Mouse (Mus musculus): ENCODE results near the gene Tprg. TPM values are rescaled to one million over a fixed set of nuclear protein-coding genes. Genes with fewer than 3 reads are reported as not detected.

The Tprg gene
- polyA plus RNA-seq, 1 experiment from 2014 or later = 0.17 TPM

GRCm38 (mm10) chr16:25425376-25425775 is 138.8 kb downstream of the Tprg start:
- Histone ChIP-seq H3K4me1 (replicated peaks; ENCODE audit: control insufficient read depth, insufficient read depth, low read length) (no peaks in the 10 kb centered on the region), H3K36me3 (ENCODE audit: control insufficient read depth, insufficient read depth, low read length) (no peaks in the 10 kb centered on the region), H3K9ac (ENCODE audit: low read length) (no peak overlapping the region), H3K9me3 (ENCODE audit: control insufficient read depth, low read length) (no peaks in the 10 kb centered on the region), H3K4me2 (ENCODE audit: low read depth, low read length, severe bottlenecking) (no peak overlapping the region), H3K27me3 (ENCODE audit: control insufficient read depth, insufficient read depth, low read length) (no peaks in the 10 kb centered on the region), H3K4me3 (ENCODE audit: low read depth, low read length) (no peak overlapping the region), H3K27ac (ENCODE audit: low read depth, low read length) (no peak overlapping the region)
- WGBS = 28% methylated on average over 1 of the region's 1 CpGs
- ATAC-seq (replicated peaks; ENCODE audit: low FRiP score) (no peak), DNase-seq (ENCODE audit: low spot score) (no peak)

- H3K9ac ChIP-seq (ENCODE audit: low read length) = no peak overlapping the region
- H3K27ac ChIP-seq (ENCODE audit: low read depth, low read length) = no peak overlapping the region
- no peaks in the 10 kb centered on the region for H3K27me3 ChIP-seq (ENCODE audit: control insufficient read depth, insufficient read depth, low read length)
- H3K36me3 ChIP-seq (ENCODE audit: control insufficient read depth, insufficient read depth, low read length) = no peaks in the 10 kb centered on the region
- DNase-seq (ENCODE audit: low spot score) (no peak), ATAC-seq (replicated peaks; ENCODE audit: low FRiP score) (no peak)
- no peaks in the 10 kb centered on the region for H3K9me3 ChIP-seq (ENCODE audit: control insufficient read depth, low read length)
- H3K4me2 ChIP-seq (ENCODE audit: low read depth, low read length, severe bottlenecking) = no peak overlapping the region
- H3K4me1 ChIP-seq (replicated peaks; ENCODE audit: control insufficient read depth, insufficient read depth, low read length) = no peaks in the 10 kb centered on the region
- no peak overlapping the region for H3K4me3 ChIP-seq (ENCODE audit: low read depth, low read length)
- 66% methylated on average over 3 of the region's 3 CpGs for WGBS
Observed at GRCm38 (mm10) chr16:25426261-25426660, 139.6 kb downstream of the Tprg start.

- WGBS = 76% methylated on average over 2 of the region's 2 CpGs
- H3K4me1 ChIP-seq (replicated peaks; ENCODE audit: control insufficient read depth, insufficient read depth, low read length) = no peaks in the 10 kb centered on the region
- H3K4me3 ChIP-seq (ENCODE audit: low read depth, low read length) = no peak overlapping the region
- ATAC-seq (replicated peaks; ENCODE audit: low FRiP score) (no peak), DNase-seq (ENCODE audit: low spot score) (no peak)
- no peaks in the 10 kb centered on the region for H3K27me3 ChIP-seq (ENCODE audit: control insufficient read depth, insufficient read depth, low read length)
- H3K9ac ChIP-seq (ENCODE audit: low read length) = no peak overlapping the region
- no peaks in the 10 kb centered on the region for H3K9me3 ChIP-seq (ENCODE audit: control insufficient read depth, low read length)
- no peak overlapping the region for H3K27ac ChIP-seq (ENCODE audit: low read depth, low read length)
- H3K4me2 ChIP-seq (ENCODE audit: low read depth, low read length, severe bottlenecking) = no peak overlapping the region
- H3K36me3 ChIP-seq (ENCODE audit: control insufficient read depth, insufficient read depth, low read length) = no peaks in the 10 kb centered on the region
Observed at GRCm38 (mm10) chr16:25440039-25440438, 153.4 kb downstream of the Tprg start.

GRCm38 (mm10) chr16:25445580-25445979 is 159.0 kb downstream of the Tprg start:
- Histone ChIP-seq H3K27ac (ENCODE audit: low read depth, low read length) (no peak overlapping the region), H3K4me1 (replicated peaks; ENCODE audit: control insufficient read depth, insufficient read depth, low read length) (0 out of 2 replicates have a peak, but pooled peaks cover 2% of the 10 kb centered on the region), H3K9ac (ENCODE audit: low read length) (no peak overlapping the region), H3K4me3 (ENCODE audit: low read depth, low read length) (no peak overlapping the region), H3K4me2 (ENCODE audit: low read depth, low read length, severe bottlenecking) (no peak overlapping the region), H3K27me3 (ENCODE audit: control insufficient read depth, insufficient read depth, low read length) (no peaks in the 10 kb centered on the region), H3K9me3 (ENCODE audit: control insufficient read depth, low read length) (no peaks in the 10 kb centered on the region), H3K36me3 (ENCODE audit: control insufficient read depth, insufficient read depth, low read length) (no peaks in the 10 kb centered on the region)
- 75% methylated on average over 7 of the region's 7 CpGs for WGBS
- no peak for ATAC-seq (replicated peaks; ENCODE audit: low FRiP score)
- DNase-seq (ENCODE audit: low spot score) = no peak

GRCm38 (mm10) chr16:25451511-25451910 is 164.9 kb downstream of the Tprg start:
- H3K4me3 ChIP-seq (ENCODE audit: low read depth, low read length) = no peak overlapping the region
- no peak overlapping the region for H3K4me2 ChIP-seq (ENCODE audit: low read depth, low read length, severe bottlenecking)
- DNase-seq (ENCODE audit: low spot score) (no peak), ATAC-seq (replicated peaks; ENCODE audit: low FRiP score) (no peak)
- no peak overlapping the region for H3K27ac ChIP-seq (ENCODE audit: low read depth, low read length)
- no peaks in the 10 kb centered on the region for H3K36me3 ChIP-seq (ENCODE audit: control insufficient read depth, insufficient read depth, low read length)
- WGBS = 79% methylated on average over 3 of the region's 3 CpGs
- H3K9me3 ChIP-seq (ENCODE audit: control insufficient read depth, low read length) = no peaks in the 10 kb centered on the region
- H3K9ac ChIP-seq (ENCODE audit: low read length) = no peak overlapping the region
- 0 out of 2 replicates have a peak, but pooled peaks cover 2% of the 10 kb centered on the region for H3K4me1 ChIP-seq (replicated peaks; ENCODE audit: control insufficient read depth, insufficient read depth, low read length)
- no peaks in the 10 kb centered on the region for H3K27me3 ChIP-seq (ENCODE audit: control insufficient read depth, insufficient read depth, low read length)

GRCm38 (mm10) chr16:25464732-25465131 is 178.1 kb downstream of the Tprg start:
- Histone ChIP-seq H3K27me3 (ENCODE audit: control insufficient read depth, insufficient read depth, low read length) (no peaks in the 10 kb centered on the region), H3K4me2 (ENCODE audit: low read depth, low read length, severe bottlenecking) (no peak overlapping the region), H3K9ac (ENCODE audit: low read length) (no peak overlapping the region), H3K4me1 (replicated peaks; ENCODE audit: control insufficient read depth, insufficient read depth, low read length) (no peaks in the 10 kb centered on the region), H3K27ac (ENCODE audit: low read depth, low read length) (no peak overlapping the region), H3K9me3 (ENCODE audit: control insufficient read depth, low read length) (no peaks in the 10 kb centered on the region), H3K36me3 (ENCODE audit: control insufficient read depth, insufficient read depth, low read length) (no peaks in the 10 kb centered on the region), H3K4me3 (ENCODE audit: low read depth, low read length) (no peak overlapping the region)
- ATAC-seq (replicated peaks; ENCODE audit: low FRiP score) (no peak), DNase-seq (ENCODE audit: low spot score) (no peak)
- 88% methylated on average over 4 of the region's 4 CpGs for WGBS

- ATAC-seq (replicated peaks; ENCODE audit: low FRiP score) (0 out of 2 replicates have a peak, but pooled peaks have one; percentile 36), DNase-seq (ENCODE audit: low spot score) (no peak)
- no peaks in the 10 kb centered on the region for H3K27me3 ChIP-seq (ENCODE audit: control insufficient read depth, insufficient read depth, low read length)
- H3K4me3 ChIP-seq (ENCODE audit: low read depth, low read length) = no peak overlapping the region
- H3K4me1 ChIP-seq (replicated peaks; ENCODE audit: control insufficient read depth, insufficient read depth, low read length) = no peaks in the 10 kb centered on the region
- no peak overlapping the region for H3K9ac ChIP-seq (ENCODE audit: low read length)
- no peaks in the 10 kb centered on the region for H3K36me3 ChIP-seq (ENCODE audit: control insufficient read depth, insufficient read depth, low read length)
- H3K9me3 ChIP-seq (ENCODE audit: control insufficient read depth, low read length) = no peaks in the 10 kb centered on the region
- no peak overlapping the region for H3K27ac ChIP-seq (ENCODE audit: low read depth, low read length)
- no peak overlapping the region for H3K4me2 ChIP-seq (ENCODE audit: low read depth, low read length, severe bottlenecking)
- 58% methylated on average over 13 of the region's 13 CpGs for WGBS
Observed at GRCm38 (mm10) chr16:25465435-25466139, 179.0 kb downstream of the Tprg start.

GRCm38 (mm10) chr16:25468040-25468439 is 181.4 kb downstream of the Tprg start:
- Histone ChIP-seq H3K27me3 (ENCODE audit: control insufficient read depth, insufficient read depth, low read length) (no peaks in the 10 kb centered on the region), H3K4me1 (replicated peaks; ENCODE audit: control insufficient read depth, insufficient read depth, low read length) (no peaks in the 10 kb centered on the region), H3K4me3 (ENCODE audit: low read depth, low read length) (no peak overlapping the region), H3K27ac (ENCODE audit: low read depth, low read length) (no peak overlapping the region), H3K9ac (ENCODE audit: low read length) (no peak overlapping the region), H3K4me2 (ENCODE audit: low read depth, low read length, severe bottlenecking) (no peak overlapping the region), H3K36me3 (ENCODE audit: control insufficient read depth, insufficient read depth, low read length) (no peaks in the 10 kb centered on the region), H3K9me3 (ENCODE audit: control insufficient read depth, low read length) (no peaks in the 10 kb centered on the region)
- 81% methylated on average over 3 of the region's 3 CpGs for WGBS
- DNase-seq (ENCODE audit: low spot score) = no peak
- no peak for ATAC-seq (replicated peaks; ENCODE audit: low FRiP score)

GRCm38 (mm10) chr16:25468662-25469061 is 182.0 kb downstream of the Tprg start:
- Histone ChIP-seq H3K9ac (ENCODE audit: low read length) (no peak overlapping the region), H3K27ac (ENCODE audit: low read depth, low read length) (no peak overlapping the region), H3K36me3 (ENCODE audit: control insufficient read depth, insufficient read depth, low read length) (no peaks in the 10 kb centered on the region), H3K4me1 (replicated peaks; ENCODE audit: control insufficient read depth, insufficient read depth, low read length) (no peaks in the 10 kb centered on the region), H3K4me3 (ENCODE audit: low read depth, low read length) (no peak overlapping the region), H3K4me2 (ENCODE audit: low read depth, low read length, severe bottlenecking) (no peak overlapping the region), H3K27me3 (ENCODE audit: control insufficient read depth, insufficient read depth, low read length) (no peaks in the 10 kb centered on the region), H3K9me3 (ENCODE audit: control insufficient read depth, low read length) (no peaks in the 10 kb centered on the region)
- 72% methylated on average over 5 of the region's 5 CpGs for WGBS
- DNase-seq (ENCODE audit: low spot score) (no peak), ATAC-seq (replicated peaks; ENCODE audit: low FRiP score) (no peak)

All from forebrain, embryonic 11.5 days (tissue).